Mouse (Mus musculus): ENCODE results near the gene Dll3.

DNA sequence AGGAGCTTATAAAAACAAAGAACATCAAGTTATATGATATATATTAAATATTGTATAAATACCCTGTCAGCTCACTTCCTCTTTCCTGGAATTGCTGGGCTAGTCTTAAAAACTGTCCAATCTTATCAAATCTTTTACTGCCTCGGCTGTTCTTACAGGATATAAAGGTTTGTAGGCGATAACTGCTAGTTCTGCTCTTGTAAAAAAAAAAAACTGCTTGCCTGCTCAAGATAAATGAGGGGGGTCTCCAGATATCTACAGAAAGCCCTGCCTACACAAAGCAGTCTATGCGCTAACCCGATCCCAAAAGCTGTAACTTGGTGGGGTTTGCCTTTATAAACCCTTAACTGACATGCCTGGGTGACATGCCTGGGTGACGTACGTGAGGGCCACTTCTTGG lies 47.4 kb downstream of the Dll3 start:
- no peak for TF ChIP-seq GATA1 (IDR thresholded peaks at IDR 0.05; ENCODE audit: borderline replicate concordance, low read length)
- TF ChIP-seq FLI1 (IDR thresholded peaks at IDR 0.05; ENCODE audit: low read length) = no peak
